Mouse (Mus musculus) heart, adult 18-20 months (tissue): ENCODE measurements at regions not wholly inside any gene's neighbourhood (a gene's known extent, or its start where the extent isn't known, plus 50 kb on each side); places are given as distances from the start of the nearest gene placed in this dataset.
A peak's percentile ranks its signal among the peaks of the same experiment; 100 is the strongest.
"Not testable (repeated sequence)": the region's sequence is repeated elsewhere in the genome, so short reads cannot be mapped to it uniquely, and the experiment has no call there.

Source experiments
- DNase-seq, 2 experiments: peaks; one replicate each; pipeline ENCODE4 v3.0.0; 2021 to 2022; ENCODE audit warnings: mixed read lengths in 1 of 2

DNA sequence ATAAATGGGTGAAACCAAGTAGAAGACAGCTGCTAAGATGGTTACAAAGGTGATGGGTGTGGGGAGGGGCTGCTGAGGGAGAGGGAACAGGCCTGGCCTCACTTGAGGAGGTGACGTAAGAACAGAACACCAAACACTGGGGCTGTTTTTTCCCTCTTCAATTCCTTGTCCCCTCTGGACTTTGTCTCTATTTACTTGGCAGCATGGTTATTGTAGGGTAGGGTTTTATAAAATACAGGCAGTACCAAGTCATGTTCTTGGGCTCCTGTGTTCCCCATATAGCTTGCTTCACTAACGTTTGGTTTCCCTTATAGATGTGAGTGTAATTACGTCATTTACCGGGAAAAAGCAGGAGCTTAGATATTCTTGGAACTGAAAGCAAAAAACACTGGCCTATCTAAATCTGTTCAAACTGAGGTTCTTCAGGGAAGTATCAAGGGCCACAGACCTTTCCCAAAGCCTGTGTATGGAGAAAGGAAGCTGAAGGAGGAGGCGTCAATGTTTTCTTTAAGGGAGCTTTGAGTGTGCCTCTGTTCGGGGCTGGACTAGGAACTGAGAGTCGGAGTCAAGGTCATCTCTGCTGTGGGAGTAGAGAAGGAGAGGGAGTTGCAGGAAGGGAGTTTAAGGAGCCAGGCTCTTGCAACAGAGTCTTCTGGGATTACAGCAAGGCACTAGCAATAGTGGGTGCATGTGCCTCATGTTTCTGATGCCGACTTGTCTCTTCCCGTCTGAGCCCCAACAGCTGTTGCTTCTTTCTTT is 85.1 kb upstream of the Atp1b1 start:
- peak; percentile 25 to 47 for DNase-seq

DNA sequence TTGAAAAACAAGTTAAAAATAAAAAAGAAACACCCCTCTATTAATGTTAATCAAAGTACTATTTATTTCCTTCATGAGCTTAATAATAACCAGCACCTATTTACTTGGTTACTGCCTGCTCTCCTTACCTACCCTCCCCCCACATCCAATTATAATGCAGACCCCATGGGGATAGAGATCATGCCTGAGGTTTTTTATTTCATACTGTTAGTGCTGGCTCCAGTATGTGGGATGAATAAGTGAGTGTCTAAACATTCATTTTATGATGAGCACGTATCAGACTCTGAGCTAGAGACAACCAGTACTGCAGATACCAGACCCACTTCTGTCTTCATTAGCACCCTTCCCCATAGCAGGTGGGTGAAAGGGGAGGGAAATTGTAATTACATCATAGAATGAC is 83.6 kb upstream of the Atp1b1 start:
- DNase-seq: no peak

DNA sequence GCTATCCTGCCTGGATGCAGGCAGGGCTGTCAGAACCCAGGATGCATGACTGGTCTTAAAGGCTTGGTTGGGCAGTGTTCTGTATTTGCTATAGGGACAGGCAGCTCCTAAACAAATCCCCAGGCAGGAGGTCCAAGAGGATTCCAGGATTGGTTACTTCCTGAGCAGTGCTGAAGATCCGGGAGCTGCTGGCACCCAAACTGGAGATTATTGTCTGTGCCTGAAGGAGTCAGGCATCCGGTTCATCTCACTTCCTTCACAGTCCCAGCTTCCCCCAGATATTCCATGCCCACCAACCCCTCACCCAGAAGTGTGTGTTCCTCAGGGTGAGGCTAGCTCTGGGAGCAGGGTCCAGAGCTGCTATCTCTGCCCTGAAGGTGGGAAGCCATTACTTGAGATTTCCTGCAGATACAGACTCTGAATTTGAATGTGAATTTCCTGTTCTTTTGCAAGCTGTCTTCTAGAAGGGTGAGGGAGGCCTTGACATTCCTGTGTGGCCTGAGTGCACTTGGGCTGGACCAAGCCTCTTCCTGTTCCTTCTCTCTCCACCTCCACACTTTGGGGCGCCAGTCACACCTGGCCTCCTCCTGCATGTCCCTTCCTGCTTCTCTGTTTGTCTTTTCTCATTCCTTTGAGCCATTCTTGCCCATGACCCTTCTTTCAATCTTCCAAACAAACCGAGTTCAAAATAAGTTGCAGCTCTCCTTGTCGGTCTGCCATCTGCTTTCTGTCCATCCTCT is 80.3 kb upstream of the Atp1b1 start:
- DNase-seq: no peak

DNA sequence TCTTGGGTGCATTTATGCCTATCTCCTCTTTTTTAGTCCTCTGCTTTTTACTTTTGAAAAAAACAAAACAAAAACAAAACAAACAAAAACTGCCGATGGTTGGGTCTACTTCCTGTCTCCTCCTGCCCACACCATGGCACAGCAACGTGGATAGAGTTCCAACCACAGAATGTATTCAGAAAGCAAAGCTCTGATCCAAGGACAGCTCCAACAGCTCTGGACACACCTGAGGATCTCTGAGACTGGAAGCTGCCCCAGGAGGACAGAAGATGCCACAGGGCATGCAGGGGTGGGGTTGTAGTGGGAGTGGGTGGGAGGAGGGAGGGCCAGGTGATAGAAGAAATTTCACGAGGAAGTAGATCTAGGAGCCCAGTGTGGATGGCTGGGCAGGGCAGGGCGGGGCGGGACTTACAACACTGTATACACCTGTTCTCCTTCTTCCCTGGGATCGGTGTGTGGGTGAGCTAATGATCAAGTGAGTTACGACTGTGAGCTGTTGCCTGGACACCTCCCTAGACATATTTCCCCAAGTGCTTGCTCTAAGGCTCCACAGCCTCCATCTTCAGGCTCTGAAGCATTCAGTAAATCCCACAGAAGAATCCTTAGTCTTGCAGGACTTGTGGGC is 79.3 kb upstream of the Atp1b1 start:
- DNase-seq: no peak

DNA sequence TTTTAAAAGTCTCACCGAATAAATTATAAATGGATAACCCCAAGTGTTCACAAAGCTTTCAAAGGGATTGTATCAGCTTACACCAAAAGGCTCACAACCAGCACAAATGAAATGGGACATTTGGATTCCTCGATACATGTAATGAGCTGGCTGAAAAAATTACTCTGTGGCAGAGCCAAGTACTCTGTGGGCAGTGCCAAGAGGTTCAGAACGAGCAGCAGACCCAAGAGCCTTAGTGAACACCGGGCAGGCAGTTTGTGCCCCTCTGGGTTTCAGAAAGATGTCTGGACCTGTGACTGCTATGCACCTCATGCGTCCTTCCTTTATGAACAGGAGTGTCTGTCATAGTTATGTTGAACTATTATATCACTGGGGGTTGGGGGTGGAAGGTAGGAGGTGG is 74.0 kb upstream of the Atp1b1 start:
- no peak for DNase-seq

DNA sequence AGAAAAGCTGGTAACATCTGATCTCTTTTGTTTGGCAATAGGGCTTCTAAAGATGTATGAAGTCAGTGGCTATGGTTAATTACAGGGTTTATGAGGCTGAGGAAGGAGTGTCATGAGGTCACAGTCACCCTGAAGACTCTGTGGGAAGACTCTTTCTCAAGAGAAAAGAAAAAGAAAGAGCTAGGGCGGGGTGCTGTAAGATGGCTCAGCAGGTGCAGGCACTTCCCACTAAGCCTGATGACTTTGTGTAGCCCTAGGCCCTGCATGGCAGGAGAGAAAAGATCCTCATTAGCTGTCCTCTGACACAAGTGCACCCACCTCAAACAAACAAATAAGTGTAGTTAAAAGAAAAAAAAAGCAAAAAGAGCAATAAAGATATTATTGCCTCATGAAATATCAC is 73.6 kb upstream of the Atp1b1 start:
- no peak for DNase-seq

DNA sequence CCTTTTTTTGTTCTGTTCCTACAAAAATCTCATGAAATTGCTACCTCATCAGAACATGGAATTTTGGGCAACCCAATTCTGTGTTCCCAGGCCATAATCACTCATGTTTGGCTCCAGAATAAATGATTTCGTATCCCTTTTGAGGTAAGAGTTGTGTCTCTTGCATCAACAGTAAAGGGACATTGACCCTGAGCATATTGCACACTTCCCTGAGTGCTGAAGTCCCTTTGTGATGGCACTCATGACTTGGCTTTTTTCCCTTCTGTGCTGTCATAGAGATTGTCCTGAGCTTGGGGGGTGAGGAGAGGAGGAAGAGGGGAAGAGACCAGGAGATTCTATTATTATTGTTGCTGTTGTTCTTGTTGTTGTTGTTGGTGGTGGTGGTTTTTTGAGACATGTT is 68.6 kb upstream of the Atp1b1 start:
- DNase-seq: no peak

DNA sequence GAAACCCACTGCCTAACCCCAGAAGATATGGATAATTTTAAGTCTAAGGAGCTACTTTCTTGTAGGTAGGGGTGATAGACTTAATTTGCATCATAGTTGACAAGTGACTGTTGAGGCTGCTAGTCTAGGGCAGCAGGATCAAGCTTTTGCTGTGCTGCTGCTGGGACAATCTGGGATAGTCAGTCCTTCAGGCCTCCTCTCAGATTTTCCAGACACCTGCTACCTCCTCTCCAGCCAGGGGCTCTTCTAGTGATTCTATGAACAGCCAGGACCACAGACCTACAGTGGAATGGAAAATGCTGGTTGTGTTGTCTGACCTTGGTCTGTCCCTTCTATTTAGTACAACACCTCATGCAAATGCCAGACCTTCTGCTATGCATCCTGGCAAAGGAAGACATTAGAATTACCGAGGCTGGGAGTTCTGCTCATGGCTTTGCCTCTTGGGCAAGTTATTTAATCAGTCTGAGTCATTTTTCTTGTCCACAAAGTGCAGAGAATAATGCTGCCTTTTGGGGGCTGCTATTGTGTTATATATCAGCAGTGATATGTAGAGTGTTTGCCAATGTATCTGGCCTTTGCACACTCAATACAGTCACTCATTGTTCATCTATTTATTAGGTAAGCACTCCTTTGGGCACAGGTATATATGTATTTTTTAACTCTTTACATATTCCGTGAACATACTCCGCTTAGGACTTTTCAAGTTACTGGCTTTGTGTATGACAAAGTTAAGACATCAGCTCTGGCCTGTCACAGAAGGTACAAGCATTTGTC is 64.4 kb upstream of the Atp1b1 start:
- DNase-seq: no peak

DNA sequence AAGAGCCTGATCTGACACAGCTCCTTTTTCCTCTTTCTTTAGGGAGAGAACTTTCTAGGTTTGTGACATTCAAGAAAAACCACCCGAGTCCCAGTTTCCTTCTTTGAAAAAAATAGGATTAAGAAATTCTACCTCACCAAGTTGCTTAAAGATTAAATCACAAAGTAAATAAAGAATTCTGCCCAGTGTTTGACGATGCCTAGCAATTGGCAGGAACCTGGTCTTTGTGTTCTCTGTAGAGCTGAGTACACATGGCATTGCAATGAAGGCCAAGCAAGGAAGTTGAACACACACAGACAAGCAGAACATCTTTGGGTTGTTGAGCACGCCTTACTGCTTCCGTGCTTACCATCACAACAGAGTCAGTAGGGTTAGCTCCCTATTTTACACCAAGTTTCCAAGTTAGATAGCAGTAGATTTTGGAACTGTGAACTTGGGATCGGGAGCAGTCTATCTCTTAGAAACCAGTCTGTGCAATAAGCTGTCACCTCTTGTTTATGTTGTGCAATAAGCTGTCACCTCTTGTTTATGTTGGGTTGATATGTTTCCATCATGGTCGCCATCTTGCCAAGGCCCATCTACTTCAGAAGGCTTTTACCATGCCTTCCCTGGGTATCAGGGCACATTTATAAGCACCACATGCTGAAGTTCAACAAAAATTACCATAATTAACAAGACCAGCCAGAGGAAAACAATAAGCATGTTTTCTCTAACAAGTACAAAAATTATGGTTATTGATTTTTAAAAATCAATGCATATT is 63.4 kb upstream of the Atp1b1 start:
- DNase-seq: no peak

DNA sequence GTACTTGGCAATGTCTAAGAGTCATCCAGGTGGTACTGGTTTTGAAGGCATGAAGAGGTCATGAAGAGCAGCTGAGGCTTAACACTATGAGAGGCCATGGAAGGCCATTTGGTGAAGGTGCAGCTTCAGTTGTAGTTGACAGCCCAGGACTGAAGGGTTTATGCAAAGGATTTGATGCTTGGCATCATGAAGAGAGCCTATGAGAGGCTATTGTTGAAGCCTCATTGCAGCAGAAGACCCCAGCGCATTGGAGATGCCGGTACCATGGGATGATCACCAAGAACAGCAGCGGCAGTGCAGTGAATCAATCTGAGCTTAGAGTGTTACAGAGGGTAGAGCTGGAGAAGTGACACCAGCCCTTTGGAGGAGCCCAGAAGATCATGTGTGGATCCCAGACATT is 60.7 kb upstream of the Atp1b1 start:
- no peak for DNase-seq

DNA sequence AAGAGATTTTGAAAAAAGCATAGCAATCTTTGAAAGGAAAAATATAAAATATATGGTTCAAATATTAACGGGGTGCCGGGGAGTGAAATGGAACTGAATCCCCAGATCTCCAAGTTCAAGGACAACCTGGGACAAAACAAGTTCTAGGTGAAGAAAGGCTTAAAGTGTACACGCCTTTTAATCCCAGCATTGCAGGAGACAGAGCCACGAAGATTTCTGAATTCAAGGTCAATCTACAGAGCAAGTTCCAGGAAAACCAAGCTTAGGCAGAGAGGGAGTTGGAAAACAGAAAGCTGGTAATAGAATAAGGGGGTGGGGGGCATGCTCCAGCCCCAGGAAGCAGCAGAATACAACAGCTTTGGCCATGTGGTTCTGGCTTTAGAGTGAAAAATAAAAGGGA is 60.2 kb upstream of the Atp1b1 start:
- DNase-seq: no peak

DNA sequence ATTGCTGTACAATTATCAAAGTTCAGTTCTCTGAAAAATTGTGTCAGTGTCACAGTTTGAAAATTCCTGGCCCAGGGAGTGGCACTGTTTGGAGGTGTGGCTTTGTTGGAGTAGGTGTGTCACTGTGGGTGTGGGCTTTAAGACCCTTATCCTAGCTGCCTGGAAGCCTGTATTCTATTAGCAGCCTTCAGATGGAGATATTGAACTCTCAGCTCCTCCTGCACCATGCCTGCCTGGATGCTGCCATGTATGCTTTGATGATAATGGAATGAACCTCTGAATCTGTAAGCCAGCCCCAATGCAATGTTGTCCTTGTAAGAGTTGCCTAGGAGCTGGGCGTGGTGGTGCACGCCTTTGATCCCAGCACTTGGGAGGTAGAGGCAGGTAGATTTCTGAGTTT is 59.2 kb upstream of the Atp1b1 start:
- DNase-seq: not testable (repeated sequence)

DNA sequence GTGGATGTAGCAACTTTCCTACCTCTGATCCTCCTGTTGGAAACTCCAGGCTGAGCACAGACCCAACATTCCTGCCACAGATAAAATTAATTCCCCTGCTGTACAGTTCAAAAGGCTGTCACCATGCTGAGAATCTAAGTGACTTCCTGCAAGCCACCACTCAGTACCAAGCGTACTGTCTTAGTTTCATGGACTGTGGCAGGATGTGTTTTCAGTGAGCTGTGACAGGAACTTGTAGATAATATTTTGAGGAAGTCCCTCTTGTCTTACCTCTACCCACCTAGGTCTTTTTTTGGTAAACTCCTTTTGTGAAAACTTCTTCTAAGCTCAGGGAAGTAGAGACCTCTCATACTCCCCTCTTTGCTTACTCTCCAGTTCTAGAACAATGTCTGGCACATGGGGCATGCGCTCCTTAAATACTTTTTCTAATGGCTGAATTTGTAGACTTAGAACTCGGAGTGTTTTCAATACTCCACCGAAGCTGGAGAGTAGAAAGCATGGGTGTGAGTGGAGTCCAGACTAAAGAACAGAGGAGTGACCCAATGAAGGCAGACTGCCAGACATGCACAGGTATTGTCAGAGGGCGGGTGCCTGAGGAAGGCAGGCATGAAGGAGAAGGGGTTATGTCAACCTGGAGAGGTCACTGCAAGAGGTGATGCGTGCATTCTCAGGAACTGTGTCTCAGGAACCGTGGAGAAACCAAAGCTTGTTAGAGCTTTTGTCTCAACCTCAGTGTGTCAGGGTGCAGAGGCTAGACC is 53.7 kb upstream of the Atp1b1 start:
- no peak for DNase-seq

DNA sequence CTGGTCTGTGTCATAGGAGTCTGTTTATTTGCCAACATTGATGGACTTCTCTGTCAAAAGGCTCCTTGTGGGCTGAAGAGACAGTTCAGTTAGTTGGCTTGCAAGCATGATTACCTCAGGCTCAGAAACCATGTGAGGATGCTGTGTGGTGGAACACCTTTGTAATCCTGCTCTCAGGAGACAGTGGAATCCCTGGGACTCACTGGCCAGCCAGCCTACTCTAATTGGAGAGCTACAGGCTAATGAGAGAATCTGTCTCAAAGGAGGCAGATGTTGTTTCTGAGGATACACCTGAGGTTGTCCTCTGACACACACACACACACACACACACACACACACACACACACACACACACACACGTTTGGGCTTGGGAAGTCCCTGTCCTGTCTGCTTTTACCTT is 51.1 kb upstream of the Atp1b1 start:
- DNase-seq: no peak

DNA sequence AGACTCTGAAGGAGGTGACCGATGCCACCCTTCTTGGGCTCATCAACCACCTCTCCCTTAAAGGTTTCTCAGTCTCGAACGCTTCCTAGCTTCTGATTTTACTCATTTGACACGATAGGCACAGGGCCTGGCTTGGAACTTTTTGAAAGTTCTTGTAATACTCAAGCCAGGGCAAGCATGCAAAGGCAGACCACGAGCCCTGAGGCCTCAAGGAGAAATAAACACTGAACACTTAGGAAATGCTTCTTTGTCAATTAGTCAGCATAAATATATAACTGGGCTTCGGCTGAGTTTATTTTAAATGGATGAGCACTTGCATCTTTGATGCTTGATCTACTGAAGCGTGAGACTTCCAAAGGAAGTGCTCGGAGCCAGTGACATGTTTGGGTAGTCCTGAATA is 50.4 kb upstream of the Atp1b1 start:
- no peak for DNase-seq

DNA sequence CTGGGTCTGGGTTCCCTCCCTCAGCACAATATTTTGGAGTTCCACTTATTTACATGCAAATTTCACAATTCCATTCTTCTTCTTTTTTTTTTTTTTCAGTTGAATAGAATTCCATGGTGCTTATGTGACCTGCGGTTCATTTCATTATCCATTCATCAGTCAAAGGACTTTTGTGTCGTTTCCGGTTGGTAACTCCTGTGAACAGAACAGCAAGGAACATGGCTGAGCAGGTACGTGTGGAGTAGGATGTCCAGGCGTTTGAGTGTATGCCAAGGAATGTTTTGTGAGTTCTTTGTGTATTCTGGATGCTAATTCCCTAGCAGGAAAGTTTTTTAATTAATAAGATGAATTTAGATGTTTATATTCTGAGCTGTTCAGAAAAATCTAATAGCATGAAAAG is 50.0 kb upstream of the Atp1b1 start:
- DNase-seq: no peak
